Mouse (Mus musculus): ENCODE measurements around the gene Timm50. TPM values are rescaled to one million over a fixed set of nuclear protein-coding genes. Genes with fewer than 3 reads are reported as not detected.

Timm50 gene
- total RNA-seq, 2 experiments from 2014 or later, result 108 to 114 TPM

GRCm38 (mm10) chr7:28326457-28326856, 14.6 kb upstream of the Timm50 start:
- no peak for DNase-seq

GRCm38 (mm10) chr7:28325293-28325692, 13.4 kb upstream of the Timm50 start:
- DNase-seq, result no peak

DNA sequence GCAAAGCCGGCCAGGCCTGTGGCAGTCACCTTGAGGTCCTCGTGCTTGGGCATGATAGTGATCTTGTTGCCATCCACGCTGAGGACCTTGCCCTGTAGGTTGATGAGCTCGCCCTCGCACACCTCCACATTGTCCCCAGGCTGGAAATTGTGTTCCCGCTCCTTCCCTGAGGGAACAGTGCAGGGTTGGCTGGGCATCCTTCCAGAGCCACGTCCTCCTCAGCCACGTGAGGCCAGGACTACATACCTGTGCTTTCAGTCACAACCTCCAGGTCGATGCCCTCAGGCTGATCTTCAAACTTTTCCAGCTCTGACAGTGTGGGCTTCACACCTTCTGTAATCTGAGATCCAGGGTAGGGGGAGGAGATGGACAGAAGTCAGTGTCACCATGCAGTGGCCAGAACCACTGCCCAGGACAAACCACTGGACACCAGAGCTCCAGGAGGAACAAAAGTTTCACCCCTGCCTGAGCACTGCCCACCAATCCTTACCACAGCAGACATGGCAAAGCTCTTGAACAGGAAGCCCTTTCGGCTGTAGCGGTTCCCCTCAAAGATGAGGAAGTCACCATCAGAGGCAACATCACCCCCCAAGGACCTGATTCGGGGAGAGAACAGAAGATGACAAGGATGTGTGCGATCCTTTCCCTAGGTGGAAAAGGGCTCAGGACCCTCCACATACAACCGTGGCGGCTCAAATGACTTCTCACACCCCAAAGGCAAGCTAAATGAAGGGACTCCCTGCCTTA, 10.3 kb upstream of the Timm50 start:
- no peak for DNase-seq

DNA sequence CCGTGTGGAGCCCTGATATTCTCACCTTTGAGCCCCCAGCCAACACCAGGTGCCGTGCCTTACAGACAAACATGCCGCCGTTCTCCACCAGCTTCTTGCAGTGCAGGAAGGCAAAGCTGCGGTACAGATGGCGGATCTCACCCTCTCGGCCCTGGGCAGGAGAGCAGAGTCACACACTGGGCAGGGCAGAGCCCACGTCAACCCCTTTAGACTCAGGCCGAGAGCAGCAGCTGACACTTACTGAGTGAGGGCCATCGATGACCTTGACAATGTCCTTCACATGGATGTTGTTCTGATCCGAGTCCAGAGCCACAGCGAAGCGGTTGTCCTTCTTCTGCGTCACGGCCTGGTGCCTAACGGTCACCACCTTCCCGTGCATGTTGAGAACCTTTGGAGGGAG, 6.8 kb upstream of the Timm50 start:
- peak; percentile 57 for DNase-seq

DNA sequence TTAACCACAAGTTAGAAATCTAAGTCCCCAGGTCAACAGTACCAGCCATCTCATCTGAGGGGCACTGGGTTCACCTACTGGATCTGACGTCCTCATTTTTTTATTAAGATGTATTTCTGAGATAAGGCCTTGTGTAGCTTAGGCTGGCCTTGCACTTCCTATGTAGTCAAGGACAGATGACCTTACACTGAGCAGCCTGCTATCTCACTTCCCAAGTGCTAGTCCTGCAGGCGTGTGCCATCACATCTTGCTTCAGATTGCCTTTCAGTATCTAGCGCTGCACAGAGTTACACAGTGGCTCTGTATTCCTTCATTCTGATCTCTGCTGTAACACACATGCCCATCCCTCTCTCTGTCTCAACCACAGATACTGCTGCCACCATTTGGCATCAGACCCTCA, 6.2 kb upstream of the Timm50 start:
- no peak for DNase-seq

GRCm38 (mm10) chr7:28311151-28311925, 534 bp downstream of the Timm50 start:
- DNase-seq, result peak; percentile 50

DNA sequence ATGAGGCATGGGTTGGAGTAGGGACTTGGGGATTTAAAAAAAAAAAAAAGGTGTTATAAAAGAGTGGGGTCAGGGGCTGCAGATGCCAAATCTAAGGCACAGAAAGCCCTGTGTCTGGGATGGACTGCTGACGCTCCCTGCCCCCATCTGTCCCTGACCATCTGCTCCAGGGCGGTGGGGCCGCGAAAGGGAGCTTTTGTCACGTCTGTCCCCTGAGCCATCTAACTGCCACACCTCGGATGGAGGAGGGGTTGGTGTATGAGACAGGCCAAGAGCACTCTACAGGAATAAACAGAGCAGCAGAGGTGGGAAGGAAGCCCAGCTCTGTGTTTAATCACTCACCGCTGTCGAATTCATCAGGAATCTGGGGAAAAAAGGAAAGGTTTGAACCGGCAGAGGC, 2.1 kb downstream of the Timm50 start:
- no peak for DNase-seq

GRCm38 (mm10) chr7:28306216-28306615, 5.7 kb downstream of the Timm50 start:
- no peak for DNase-seq

DNA sequence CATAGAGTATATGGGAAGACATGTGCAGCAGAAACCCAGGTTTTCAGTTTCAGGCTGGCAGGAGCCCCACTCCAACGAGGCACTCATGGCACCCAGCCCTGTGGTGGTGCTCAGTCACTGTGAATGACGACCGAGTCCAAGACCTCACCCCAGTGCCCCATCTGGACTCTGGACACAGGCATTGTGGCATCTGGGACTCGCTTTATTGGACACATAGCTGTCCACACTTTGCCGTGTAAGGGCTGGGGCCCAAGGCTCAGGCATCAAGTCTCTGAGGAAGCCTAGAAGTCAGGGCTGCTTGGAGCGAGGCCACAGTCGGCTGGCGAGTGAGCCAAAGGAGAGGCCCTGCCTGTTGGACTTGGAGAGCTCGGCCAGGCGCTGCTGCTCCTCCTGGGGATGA, 6.2 kb downstream of the Timm50 start:
- peak; percentile 65 for DNase-seq

DNA sequence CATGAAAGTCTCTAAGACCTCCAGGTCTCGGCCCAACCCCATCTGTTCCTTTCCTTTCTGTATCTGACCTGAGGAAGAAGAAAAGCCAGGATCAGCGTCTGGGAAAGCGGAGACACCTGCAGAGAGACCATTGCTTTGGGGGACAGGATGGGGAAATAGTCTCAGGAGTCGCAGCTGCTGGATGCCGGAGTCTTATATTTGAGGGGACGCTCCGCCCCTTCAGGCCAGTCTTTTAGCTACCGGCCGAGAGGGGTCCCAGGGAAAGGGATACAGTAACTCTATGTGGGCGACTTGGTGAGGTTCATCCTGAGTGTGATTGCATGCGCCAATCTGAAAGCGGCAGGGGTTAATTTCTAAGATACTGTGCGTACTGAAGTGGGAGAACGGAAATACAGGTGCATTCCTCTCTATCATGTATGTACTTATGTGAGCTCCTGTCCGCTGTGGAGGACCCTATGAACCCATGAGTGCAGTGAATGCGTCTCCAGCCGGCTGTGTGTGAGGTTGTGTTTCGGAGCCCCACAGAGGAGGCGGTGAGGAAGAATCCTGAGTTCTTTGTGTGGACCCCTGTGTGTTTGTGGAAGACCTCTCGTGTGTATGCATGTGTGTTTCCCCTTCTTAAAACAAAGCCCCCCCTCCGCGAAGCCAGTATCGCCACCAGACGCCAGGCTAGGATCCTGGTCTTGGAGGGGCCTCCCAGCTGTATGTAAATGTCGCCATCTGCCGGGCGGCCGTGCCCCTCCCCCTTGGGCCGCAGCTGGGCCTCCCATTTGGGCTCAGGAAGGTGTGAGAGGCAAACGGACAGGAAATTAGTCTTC, 10.0 kb downstream of the Timm50 start, which contains the start of gene Dll3:
TSS of gene Dll3 (minus strand) at position 623 of the 818 bp plus-strand sequence.
- peak; percentile 76 for DNase-seq

GRCm38 (mm10) chr7:28298837-28299625, 12.8 kb downstream of the Timm50 start:
- DNase-seq, result peak; percentile 64

DNA sequence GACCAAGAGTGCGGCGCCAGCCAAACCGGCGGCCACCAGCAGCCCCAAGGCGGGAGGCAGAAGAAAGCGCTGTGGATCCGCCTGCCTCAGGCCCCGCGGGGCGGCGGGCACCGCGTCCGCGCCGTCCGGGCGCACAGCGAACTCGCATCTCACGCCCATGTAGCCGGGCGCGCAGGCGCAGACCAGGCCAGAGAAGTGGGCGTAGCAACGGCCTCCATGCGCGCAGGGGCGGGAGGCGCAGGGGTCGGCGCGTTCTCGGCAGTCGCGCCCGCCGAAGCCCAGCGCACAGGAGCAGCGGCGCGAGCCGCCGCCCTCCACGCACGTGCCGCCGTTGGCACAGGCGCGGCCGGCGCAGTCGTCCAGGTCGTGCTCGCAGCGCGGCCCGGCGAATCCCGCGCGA, 17.4 kb downstream of the Timm50 start:
- peak; percentile 80 for DNase-seq

- DNase-seq, result peak; percentile 52
Measured at GRCm38 (mm10) chr7:28290638-28291590, 21.0 kb downstream of the Timm50 start, which contains the start of gene Selenov. Selenov (minus strand) TSS chr7:28291186.

- no peak for DNase-seq
Measured at GRCm38 (mm10) chr7:28290165-28290564, 21.7 kb downstream of the Timm50 start.

DNA sequence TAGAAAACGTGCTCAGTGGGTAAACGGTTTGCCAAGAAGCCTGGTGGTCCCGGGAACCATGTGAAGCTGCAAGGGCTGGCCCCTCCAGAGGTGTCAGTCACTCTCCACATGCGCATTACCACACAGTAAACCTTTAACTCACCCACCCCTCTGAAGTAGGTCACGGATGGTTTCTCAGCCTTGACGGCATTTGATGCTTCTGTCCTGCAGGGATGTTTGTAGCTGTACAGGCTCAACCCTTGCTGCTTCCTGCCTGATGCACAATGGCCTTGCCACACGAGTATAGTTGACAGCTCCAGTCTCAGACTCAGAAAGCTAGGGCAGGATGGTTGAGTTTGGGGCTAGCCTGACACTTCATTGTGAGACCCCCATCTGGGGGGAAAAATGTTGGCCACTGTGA, 31.2 kb downstream of the Timm50 start:
- DNase-seq, result no peak

DNA sequence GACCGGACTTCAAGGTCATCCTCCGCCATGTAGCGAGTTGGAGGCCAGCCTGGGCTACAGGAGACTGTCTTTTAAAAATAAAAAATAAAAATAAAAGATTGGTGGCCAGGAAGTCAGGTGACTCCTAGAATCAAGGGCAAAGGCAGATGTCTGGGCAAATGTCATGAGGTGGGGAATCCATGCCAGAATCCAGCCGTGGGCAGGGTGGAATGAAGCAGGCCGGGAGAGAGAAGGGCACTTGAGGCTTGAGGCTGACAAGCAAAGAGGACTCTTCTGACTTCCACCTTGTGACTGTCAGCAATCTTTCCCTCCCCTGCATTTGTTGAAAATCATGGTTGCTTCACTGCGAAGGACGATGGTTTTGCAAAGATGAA, 33.6 kb downstream of the Timm50 start:
- DNase-seq, result peak; percentile 29

- DNase-seq, result peak; percentile 98
Measured at GRCm38 (mm10) chr7:28277615-28278278, 34.1 kb downstream of the Timm50 start, which contains the start of gene Eid2b. Eid2b (plus strand) TSS chr7:28277739.

GRCm38 (mm10) chr7:28277237-28277614, 34.6 kb downstream of the Timm50 start:
- no peak for DNase-seq

DNA sequence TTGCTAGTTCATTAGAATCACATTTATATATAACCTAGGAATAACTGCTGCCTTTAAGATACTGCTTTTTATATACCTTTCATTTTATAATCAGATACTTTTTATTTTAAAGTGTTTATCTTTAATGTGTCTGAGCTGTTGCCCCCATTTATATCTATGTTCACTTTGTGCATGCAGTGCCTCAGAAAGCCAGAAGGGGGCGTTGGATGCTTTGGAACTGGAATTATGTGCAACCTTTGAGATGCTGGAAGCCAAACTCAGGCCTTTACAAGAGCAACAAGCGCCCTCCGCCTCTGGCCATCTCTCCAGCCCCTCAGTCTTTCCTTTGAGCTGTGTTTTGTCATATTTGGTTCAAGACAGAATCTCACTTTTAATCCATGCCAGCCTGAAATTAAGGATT, 40.1 kb downstream of the Timm50 start:
- DNase-seq, result no peak

GRCm38 (mm10) chr7:28269355-28269754, 42.5 kb downstream of the Timm50 start:
- DNase-seq, result no peak
